Mouse (Mus musculus): Measurements from ENCODE around the gene Snrpd3.

DNA sequence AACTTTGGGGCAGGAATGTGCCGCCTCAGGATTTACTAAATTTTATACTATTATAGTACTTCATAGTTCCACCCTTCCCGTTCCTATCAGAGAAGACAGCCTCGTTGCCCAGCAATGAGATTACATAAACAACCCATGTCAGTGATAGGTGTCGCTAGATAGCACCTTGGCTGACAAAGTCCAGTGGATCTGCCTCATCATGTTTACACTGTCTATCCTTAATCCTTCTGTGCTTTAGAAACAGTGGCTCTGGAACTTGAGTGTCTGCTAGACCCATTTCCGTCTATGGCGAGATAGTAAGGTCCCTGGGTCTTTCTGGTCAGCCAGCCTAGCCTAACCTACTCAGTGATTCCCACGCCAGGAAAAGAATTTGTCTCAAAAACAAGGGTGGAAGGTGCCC lies 17.0 kb upstream of the Snrpd3 start:
- TF ChIP-seq POLR2A (IDR thresholded peaks at IDR 0.05; ENCODE audit: low read depth, low read length), result no peak
- no peak for TF ChIP-seq CTCF (conservative IDR thresholded peaks at IDR 0.05; ENCODE audit: insufficient read depth, insufficient read length, low read depth, low read length)

Data from kidney, adult 2 months (tissue).